Mouse (Mus musculus) heart, postnatal 10 days (tissue): ENCODE data around the gene Crispld2. TPM values are rescaled to one million over a fixed set of nuclear protein-coding genes. Genes with fewer than 3 reads are reported as not detected.

Experiments used
- DNase-seq, 2 experiments: peaks; one replicate each; pipeline ENCODE4 v3.0.0; 2021
- intact Hi-C: fragments of 180-260 bp; cut with DNase I; formaldehyde crosslinking; loops from one replicate; pipeline ENCODE4 v1.15.1; 2025
- total RNA-seq, 2 experiments: library from RNA; stranded (reverse); gene quantifications; 2 replicates each; pipeline ENCODE4 v1.2.3; 2021

Crispld2 gene
- total RNA-seq, 2 experiments from 2014 or later: 10.6 to 14.8 TPM

DNA sequence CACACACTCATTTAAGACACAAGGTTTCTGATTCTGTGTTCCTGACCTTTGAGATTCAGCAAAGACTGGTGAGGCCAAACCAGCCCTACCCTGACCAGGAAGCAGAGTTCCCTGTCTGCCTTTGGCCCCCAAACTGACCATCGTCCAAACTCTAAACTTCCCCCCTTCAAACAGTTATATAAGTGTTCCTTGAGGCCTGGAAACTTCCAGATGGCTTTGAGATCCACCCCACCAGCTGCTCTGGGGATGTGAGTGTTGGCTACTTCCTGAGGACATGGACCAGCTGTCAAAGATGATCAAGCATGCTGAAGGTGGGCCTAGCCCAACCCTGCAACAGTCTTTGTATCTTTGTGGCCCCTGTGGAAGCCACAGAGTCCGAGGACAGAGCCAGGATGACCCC lies 64.8 kb downstream of the Crispld2 start:
- intact Hi-C loops: no loop called here
- peak; percentile 60 to 66 for DNase-seq

DNA sequence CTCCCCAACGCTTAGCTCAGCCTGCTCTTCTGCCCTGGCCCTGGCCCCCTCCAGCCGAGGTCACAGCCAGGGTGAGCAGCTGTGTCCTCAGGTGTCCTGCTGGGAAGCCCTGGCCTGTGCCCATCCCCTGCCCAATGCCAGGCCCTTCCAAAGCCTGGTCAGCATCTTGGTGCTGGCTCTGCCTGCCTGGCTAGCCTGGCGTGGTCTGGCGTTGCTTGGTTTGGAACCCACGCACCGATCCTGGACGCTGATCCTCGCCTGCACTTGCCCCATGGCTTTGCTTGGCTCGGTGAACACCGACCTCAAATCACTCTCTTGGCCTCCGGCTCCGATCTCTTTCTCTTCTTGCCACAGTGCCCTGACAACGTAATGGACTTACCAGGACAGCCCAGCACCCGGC lies 70.5 kb downstream of the Crispld2 start:
- no peak for DNase-seq
- intact Hi-C loops: no loop called here

DNA sequence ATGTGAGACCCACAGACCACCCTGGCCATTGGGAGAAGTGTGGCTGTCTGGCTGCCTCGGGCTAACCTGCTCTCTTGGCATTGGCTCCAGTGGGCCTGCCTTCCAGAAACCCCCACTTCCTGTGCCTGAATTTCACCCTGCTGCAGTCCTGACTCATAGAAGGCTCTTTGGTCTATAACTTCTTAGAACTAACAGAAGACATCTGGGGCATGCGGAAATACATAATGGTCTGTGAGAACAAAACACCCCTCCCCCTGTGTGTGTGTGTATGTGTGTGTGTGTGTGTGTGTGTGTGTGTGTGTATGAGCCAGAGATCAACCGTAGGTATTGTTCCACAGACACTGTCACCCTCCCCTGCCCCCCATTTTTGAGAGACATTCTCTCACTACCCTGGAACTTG lies 71.1 kb downstream of the Crispld2 start:
- no peak for DNase-seq
- intact Hi-C loops: no loop called here

DNA sequence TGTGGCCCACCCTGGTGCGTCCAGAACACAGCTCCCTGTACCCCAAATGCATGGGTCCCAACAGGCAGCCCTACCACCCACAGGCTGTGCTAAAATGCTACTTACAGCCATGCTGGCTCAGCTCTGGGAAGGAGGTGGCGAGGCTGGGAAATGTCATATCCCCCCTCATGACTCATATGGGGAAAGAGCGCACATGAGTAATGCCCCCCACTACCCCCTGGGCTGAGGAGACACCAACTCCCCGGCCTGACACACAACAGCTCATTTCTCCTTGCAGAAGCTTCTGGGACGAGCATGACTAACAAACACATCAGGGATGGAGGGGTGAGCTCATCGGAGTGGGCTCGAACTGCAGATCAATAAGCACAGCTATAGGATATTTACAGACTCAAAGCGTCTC lies 73.4 kb downstream of the Crispld2 start:
- intact Hi-C loops: no loop called here
- DNase-seq: no peak

DNA sequence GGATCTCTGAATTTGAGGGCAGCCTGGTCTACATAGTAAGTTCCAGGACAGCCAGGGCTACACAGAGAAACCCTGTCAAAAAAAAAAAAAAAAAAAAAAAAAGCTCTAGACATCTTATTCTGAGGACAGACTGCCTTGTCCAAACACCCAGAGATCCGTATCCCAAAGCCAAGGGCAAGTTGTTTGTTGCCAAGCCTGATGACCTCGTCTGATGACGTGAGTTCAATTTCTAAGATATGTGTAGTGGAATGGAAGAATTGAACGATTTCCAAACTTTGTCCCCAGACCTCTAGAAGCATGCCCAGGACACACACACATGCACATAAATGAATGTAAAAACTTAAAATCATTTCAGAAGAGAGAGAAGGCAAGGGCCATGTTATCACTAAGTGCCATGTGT lies 74.0 kb downstream of the Crispld2 start:
- no peak for DNase-seq
- intact Hi-C loops: no loop called here

DNA sequence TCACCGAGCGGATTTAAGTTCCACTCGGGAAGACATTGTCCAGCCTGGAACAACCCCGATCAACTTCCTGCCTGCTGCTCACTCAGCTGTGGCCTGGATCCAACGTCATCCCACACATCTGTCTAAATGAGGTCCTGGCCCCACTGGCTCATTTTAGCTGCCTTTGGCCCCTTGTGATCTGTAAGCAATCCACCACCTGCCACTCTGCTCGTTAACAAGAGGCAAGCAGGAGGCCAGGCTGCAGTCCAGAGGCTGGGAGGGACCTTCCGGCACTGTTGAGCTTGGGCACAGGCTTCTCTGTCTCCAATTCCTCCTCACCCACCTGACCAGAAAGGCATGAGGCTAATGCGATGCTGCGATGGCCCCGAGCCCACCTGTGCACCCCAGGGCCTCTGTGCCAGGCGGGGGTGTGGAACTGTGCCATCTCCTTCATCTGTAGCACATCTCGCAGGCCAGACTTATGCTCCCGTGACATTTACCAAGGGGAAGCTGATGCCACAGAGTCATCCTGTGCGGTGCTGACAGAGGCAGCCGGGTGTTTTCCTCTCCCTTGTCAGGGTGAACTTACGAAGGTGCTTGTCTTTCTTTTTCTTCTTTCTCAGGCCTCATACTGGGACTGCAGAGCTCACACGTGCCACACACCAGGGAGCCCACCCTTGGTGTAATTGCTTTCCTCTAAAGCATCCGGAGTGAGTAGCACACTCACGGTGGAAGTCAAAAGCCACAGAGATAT lies 75.9 kb downstream of the Crispld2 start:
- intact Hi-C loops: no loop called here
- DNase-seq: peak; percentile 80 to 81

DNA sequence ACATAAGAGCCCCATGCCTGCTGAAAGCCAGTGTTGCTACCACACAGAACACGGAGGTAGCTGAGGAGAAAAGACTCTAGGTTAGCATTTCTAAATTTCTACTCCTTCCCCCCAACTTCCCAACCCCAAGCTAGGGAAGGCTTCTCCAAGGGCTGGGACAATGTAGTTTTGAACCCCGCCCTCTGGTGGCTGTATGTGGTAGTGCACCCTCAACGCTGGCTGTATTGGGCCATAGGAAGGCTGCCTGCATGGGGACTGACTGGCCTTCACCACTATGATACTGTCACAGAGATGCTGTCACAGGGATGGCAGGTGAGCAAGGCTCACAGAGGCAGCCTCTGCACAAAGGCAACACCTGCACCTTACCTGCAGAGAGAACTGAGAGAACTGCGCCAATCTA lies 79.4 kb downstream of the Crispld2 start:
- peak; percentile 89 to 93 for DNase-seq
- intact Hi-C loops: loop anchor here (1.0 to 5.0 kb wide), 3 partner anchors 89 to 289 kb away; no protein-coding TSS in a partner anchor

DNA sequence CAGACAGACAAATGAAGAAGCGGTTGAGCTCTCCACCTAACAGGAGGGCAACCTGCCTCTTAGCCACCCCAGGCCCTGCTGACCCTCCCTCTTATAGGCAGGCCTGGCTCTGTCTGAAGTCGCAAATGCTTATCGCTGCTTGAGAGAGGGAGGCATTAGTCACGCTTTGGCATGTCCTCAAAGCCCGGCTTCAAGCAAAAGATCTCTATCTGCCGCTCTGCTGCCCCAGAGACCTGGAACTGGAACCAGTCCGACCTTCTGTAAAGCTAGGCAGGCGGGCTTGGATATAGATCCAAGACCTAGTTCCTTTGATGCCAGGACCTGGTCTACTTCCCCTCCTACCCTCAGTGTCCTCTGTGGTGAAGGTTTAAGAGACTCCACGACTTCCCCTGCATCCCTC lies 80.0 kb downstream of the Crispld2 start:
- DNase-seq: no peak
- intact Hi-C loops: loop anchor here (1.0 to 5.0 kb wide), 3 partner anchors 90 to 290 kb away; no protein-coding TSS in a partner anchor

DNA sequence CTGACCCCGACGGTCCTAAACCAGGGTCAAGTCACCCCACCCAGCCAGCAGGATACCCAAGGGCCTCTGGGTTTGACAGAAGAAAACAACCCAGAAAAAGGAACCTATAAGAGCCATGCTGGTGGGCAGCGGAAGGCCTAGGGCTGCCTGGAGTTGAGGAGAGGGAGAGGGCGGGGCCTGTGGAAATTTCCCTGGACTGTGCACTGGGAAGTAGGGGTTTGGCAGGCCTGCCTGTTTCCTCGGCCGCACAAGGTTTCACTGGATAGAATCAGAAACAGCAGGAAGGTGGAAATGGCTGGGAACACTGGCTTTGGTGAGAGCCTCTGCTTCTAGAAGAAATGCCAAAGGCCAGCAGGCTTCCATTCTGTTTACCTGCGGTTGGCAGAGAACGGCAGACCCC lies 80.6 kb downstream of the Crispld2 start:
- DNase-seq: peak; percentile 38 to 46
- intact Hi-C loops: loop anchor here (1.0 to 5.0 kb wide), 3 partner anchors 91 to 291 kb away; no protein-coding TSS in a partner anchor

DNA sequence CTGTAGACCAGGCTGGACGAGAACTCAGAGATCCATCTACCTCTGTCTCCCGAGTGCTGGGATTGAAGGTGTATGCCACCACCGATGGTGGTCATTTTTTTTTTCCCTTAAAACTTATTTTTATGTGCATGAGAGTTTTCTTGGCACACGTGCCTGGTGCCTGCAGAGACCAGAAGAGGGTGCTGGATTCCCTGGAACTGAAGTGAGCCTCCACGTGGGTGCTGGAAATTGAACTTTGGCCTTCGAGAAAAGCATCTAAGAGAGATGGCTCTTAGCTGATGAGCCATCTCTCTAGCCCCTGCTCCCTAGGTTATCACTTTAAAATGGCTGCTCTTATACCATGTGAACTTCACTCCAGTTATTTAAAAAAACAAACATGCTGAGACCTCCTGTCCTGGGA lies 82.3 kb downstream of the Crispld2 start:
- no peak for DNase-seq
- intact Hi-C loops: loop anchor here (5.0 kb wide), 2 partner anchors 92 to 292 kb away; no protein-coding TSS in a partner anchor

DNA sequence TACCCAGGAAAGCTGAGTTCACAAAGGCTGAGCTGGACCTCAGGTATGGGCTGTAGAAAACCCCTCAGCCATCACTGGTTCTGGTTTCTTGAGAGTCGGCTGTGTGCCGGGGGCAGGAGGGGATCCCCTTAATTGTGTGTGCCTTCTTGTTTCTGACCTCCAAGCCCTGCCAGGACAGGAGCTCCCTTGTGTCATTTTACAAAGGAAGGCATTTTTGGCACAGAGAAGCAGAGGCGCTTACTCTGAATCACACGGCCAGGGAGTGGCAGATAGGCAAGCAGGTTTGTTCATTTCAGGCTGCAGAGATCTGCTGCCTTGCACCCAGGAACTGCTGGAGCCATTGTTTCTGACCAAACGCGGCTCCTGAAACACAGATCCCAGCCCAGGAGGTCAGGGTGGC lies 83.1 kb downstream of the Crispld2 start:
- intact Hi-C loops: no loop called here
- no peak for DNase-seq

DNA sequence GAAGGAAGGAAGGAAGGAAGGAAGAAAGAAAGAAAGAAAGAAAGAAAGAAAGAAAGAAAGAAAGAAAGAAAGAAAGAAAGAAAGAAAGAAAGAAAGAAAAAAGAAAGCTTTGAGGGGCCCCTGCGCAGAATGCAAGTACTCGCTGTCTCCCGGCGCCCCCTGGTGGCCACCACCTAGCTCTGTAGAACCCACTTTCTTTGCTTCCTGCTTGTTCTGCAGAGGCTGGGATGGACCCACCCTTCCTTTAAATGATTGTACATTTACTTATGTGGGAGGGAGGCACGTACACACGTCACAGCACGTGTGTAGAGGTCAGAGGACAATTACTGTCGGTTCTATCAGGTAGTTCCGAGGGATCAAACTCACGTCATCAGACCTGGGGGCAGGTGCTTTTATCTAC lies 85.8 kb downstream of the Crispld2 start:
- intact Hi-C loops: loop anchor here (1.0 kb wide), 1 partner anchor 134 kb away; no protein-coding TSS in a partner anchor

DNA sequence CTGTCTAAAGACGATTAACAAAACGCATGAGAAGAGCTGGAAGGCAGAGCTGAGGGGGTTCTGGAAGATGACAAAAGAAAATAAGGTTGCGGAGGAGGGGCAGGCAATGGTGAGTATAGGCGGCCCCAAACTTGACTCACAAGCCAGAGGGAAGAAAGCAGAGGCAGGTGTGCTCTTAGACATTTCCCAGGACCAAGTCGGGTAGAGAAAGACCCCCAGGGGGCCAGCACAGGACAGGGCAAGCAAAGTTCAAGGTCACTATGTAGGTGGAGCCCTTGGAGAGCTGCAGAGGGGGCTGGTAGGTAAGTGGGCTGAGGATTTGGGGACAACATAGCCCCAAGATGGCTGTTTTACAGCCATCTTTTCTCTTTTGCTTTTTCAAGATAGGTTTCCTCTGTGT lies 87.1 kb downstream of the Crispld2 start:
- intact Hi-C loops: no loop called here
- DNase-seq: no peak

More for the DNA sequence above, 85.8 kb downstream of the Crispld2 start:
- peak; percentile 77 to 87 for DNase-seq

DNA sequence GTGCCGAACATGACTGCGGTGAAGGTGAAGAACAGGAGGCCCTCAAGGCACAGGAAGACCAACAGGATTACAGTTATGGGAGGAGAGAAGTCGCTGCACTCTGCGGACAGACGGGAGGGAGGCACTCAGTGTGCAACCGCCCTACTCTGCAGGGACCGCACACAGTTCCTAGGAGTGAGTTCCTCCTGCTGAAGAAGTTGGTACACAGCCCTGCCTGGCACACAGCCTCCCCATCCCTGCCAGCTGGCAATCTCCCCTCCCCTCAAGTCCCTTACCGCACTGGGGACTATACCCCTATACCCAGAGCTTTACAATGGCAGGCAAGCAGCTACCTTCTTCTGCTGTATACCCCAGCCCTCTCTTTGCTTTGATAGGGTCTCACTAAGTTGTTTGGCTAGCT lies 91.0 kb downstream of the Crispld2 start:
- intact Hi-C loops: no loop called here
- DNase-seq: no peak

DNA sequence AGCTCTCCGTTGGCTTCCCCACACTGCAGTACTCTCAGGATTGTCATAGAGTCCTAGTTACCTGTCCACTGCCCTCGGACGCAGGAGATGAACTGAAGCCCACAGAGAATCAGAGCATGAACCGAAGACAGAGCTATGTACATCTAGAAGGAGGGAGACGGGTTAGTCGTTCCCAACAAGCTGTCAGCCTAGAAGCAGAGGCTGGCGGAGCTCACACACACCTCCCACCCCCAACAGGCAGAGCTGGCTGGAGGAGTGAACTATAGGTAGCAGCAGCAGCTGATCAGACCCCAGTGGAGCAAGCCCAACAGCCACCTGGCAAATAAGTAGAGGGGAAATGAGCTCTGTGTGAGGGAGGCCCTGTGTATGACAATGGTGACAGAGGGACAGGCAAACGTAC lies 92.5 kb downstream of the Crispld2 start:
- DNase-seq: no peak
- intact Hi-C loops: no loop called here

DNA sequence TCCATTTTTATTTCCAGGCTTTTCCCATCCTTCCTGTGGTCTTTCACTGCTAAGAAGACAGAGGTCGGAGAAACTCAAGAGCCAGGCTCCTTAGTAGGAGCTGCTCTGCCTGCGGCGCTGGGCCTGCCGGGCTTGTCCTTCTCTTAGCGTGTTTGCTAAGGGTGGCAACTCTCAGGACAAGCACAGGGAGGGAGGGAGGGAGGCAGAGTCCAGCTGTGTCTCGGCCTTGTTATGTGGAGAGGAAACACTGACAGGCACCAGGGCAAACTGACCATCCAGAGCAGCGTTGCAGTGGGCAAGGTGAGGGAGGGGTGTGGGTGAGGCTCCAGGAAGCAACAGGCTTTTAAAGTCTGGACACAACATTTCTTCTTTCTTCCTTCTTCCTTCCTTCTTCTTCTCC lies 97.3 kb downstream of the Crispld2 start:
- intact Hi-C loops: no loop called here
- DNase-seq: no peak

DNA sequence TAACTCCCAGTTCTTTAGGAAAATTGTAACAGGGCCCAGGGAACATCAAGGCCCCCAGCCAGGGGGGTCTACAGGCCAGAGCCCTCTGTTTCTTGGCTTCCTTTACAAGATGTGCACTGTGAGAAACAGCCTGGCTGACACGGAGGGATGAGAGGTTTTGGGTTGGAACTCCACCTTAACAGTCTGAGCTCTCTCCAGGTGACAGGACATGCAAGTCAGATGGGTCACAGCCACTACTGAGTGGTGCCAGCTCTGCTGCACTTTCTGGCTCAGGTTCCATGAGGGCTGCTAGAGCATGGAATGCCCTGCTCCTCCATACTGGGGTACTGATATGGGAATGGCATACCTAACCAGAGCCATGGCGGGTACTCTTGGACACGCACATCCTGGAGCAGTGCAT lies 98.8 kb downstream of the Crispld2 start:
- no peak for DNase-seq
- intact Hi-C loops: no loop called here

DNA sequence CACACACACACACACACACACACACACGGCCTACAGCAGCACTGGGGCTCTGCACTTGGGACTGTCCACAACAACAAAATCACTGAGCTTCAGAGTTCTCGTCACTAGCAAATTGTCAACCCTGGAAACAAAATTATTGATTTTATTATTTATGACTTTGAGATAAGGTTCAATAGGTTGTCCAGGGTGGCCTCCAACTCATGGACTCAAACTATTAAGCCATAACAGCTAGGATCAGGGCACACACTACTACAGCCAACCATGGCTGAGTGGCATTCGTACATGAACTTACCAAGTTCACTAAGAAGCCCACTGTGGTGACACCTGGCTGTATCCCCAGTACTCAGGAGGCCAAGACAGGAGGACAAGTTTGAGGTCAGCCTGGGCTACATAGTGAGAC lies 100.9 kb downstream of the Crispld2 start:
- intact Hi-C loops: no loop called here
- no peak for DNase-seq

DNA sequence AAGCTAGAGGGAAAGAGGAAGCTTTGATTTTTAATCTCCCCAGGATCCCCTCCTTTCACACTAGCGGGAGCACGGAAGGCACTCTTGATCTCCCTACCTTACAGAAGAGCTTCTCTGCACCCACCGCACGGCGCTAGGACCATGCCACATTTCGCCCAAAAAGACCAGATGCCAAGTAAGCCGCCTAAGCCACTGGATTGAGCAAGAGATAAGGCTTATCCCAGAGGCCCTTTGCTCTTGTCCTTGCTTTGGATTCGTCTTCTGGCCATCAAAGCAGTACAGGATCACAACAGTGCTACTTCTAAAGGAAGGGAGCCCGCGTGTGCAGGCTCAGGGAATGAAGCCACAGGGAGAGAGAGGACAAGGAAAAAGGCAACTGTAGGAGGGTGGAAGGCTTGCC lies 102.6 kb downstream of the Crispld2 start:
- intact Hi-C loops: no loop called here
- no peak for DNase-seq

DNA sequence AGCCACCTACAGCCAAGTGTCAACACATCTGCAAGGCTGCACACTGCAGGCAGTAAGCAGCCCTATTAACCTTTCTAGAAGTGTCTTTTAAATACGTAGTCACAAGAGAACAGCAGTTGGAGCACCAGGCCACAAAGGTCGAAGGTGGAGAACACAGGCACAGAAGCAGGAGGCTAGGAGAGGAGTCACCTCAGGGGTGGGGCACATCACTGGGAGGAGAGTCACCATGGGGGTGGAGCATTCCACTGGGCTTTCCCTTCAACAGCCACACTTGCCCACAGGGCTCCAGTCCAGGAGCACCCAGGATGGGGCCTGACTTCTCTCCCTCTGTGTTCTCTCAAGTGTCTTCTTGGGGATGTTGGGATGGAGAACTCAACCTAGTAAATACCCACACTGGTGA lies 104.2 kb downstream of the Crispld2 start:
- intact Hi-C loops: no loop called here
- DNase-seq: no peak

DNA sequence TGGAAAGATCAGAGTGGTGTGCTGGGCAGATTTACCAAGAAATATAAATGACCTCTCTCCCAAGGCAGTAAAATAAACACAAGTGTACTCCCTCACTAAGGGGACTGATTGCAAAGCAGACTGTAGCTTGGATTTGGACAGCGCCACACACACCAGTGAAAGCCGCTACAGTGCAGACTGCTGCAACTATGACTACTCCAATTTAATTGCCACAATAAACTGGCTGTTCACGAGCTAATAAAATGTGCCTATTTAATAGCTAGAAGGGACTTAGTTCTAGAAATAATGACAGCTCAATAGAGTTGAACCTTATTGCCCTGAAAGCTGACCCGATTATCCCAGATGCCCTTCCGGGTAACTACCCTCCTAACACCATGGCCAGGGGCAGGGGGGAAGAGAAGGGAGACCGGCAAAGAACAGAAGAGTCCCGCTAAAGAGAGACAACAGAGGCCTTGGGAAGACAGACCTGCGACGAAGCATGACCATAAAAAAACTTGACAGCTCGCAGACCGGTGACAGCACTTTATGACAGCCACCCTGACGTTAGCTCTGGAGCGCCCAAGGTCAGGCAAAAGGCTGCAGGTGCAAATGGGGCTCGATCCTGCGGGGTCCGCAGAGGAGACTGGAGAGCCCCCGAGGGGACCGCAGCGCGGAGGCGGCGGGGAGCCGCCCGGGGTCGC lies 108.3 kb downstream of the Crispld2 start:
- intact Hi-C loops: no loop called here
- no peak for DNase-seq
